ENCODE assay signal across 33 mouse cellular contexts in genomic region chr15:81949476-81950131, GRCm38 (mm10). TPM values are rescaled to one million over a fixed set of nuclear protein-coding genes. Genes with fewer than 3 reads are reported as not detected.
DNase-seq lines count a peak whose midpoint lies in the region; TF ChIP-seq lines count a peak whose summit lies in the region.
"Had no signal": no experiment of that assay in that cellular context is flagged by ENCODE, and none has a peak within 500 bp of the region (broad histone marks: within the 10 kb centered on the region; RNA-seq: fewer than 3 reads in every experiment).

No protein-coding gene starts in this region.

- intact Hi-C loops in gastrocnemius, adult 2 months (cut with DNase I) = no loop called here

- TF ChIP-seq POLR2A in cortical plate, adult 2 months (IDR thresholded peaks at IDR 0.05; ENCODE audit: extremely low read depth, insufficient read depth, low read length) = peak; percentile 24; the same call in 1 of the 2 replicates

- no peak for TF ChIP-seq CTCF in gastrocnemius, adult 2 months (IDR thresholded peaks at IDR 0.05)
- no peak for TF ChIP-seq CTCF in cortical plate, adult 2 months (IDR thresholded peaks at IDR 0.05; ENCODE audit: extremely low read depth, insufficient read depth, low read length)

- H3K4me3 ChIP-seq in gastrocnemius, adult 2 months = no peak overlapping the region
- H3K4me3 ChIP-seq in cortical plate, adult 2 months (ENCODE audit: insufficient read depth, low read length) = no peak overlapping the region
- H3K4me3 ChIP-seq: embryonic facial prominence, embryonic 15.5 days; heart, adult 2 months; heart, embryonic 15.5 days; limb, embryonic 10.5 days; liver, embryonic 15.5 days; lung, embryonic 15.5 days; megakaryocyte, embryonic 14.5 days; midbrain, embryonic 15.5 days; neural tube, embryonic 13.5 days had no signal

- H3K27ac ChIP-seq in gastrocnemius, adult 2 months = peak overlapping the region; percentile 48; the same call in 1 of the 2 replicates
- no peak overlapping the region for H3K27ac ChIP-seq in cortical plate, adult 2 months (ENCODE audit: insufficient read depth, low read length)
- H3K27ac ChIP-seq: embryonic facial prominence, embryonic 15.5 days; heart, adult 2 months; heart, embryonic 15.5 days; hindbrain, postnatal 0 days; limb, embryonic 10.5 days; liver, embryonic 15.5 days; lung, embryonic 15.5 days; midbrain, embryonic 15.5 days; neural tube, embryonic 13.5 days had no signal

- no peaks in the 10 kb centered on the region for H3K4me1 ChIP-seq in cortical plate, adult 2 months (ENCODE audit: control insufficient read depth, insufficient read depth, low read length)
- H3K4me1 ChIP-seq: embryonic facial prominence, embryonic 15.5 days; heart, embryonic 15.5 days; limb, embryonic 10.5 days; lung, embryonic 15.5 days; midbrain, embryonic 15.5 days; neural tube, embryonic 13.5 days had no signal

- peak; percentile 20 for DNase-seq in gastrocnemius, adult 2 months
- no peak for DNase-seq in gastrocnemius, adult 8-10 months (ENCODE audit: low spot score in 2 of 2)
- DNase-seq in kidney, adult 18-20 months = peak; percentile 35
- no peak for DNase-seq in kidney, postnatal 4 days
- peak; percentile 48 for DNase-seq in kidney, postnatal 14 days
- no peak for DNase-seq in urinary bladder, postnatal 14 days (ENCODE audit: low spot score)
- no peak for DNase-seq in urinary bladder, adult 18-20 months (ENCODE audit: low spot score in 2 of 2)
- DNase-seq: adrenal gland, adult 8-10 months; cerebellum, adult 11-12 months; cerebellum, postnatal 25 days; embryo, embryonic 11 days; gastrocnemius, postnatal 36 days; heart, adult 2 months; heart, postnatal 36 days; liver; lung, postnatal 36 days; right cerebral cortex, adult 18-20 months; right cerebral cortex, postnatal 4 days; thymus, postnatal 25 days had no signal

RNA-seq across cellular contexts. Expression of gene Pmm1, which starts 11.1 kb away (rescaled TPM):
- total RNA-seq in gastrocnemius, adult 2 months (2021) = 10 to 100 TPM; 16.2 to 17.2 TPM
- 10 to 100 TPM; 15.6 to 17.9 (median 15.9) TPM for total RNA-seq in gastrocnemius, adult 8-10 months (2022)
- 294 and 300 TPM in 2 replicates for polyA plus RNA-seq in cortical plate, adult 2 months (2012; rRNA removed)

RNA-seq across cellular contexts. Expression of gene Csdc2, which starts 13.0 kb away (rescaled TPM):
- 1 to 10 TPM; 1.6 to 2.1 TPM for total RNA-seq in gastrocnemius, adult 2 months (2021)
- total RNA-seq in gastrocnemius, adult 8-10 months (2022) = 1 to 10 TPM in 2 of 4 experiments, under 1 TPM in 2; 0.67 to 1.9 (median 0.90) TPM
- 111 and 115 TPM in 2 replicates for polyA plus RNA-seq in cortical plate, adult 2 months (2012; rRNA removed)

RNA-seq across cellular contexts. Expression of gene Polr3h, which starts 23.6 kb away (rescaled TPM):
- 1 to 10 TPM; 6.4 to 7.6 TPM for total RNA-seq in gastrocnemius, adult 2 months (2021)
- 10 to 100 TPM in 1 of 4 experiments, 1 to 10 TPM in 3; 7.2 to 10.2 (median 8.2) TPM for total RNA-seq in gastrocnemius, adult 8-10 months (2022)
- polyA plus RNA-seq in cortical plate, adult 2 months (2012; rRNA removed) = 61.5 and 63.0 TPM in 2 replicates

RNA-seq across cellular contexts. Expression of gene 1700029P11Rik, which starts 30.7 kb away (rescaled TPM):
- total RNA-seq in gastrocnemius, adult 2 months (2021) = not detected
- not detected for total RNA-seq in gastrocnemius, adult 8-10 months (2022)
- not detected in 2 replicates for polyA plus RNA-seq in cortical plate, adult 2 months (2012; rRNA removed)
- total RNA-seq: adrenal gland, adult 8-10 months; gastrocnemius, postnatal 36 days; heart, adult 2 months; heart, postnatal 36 days; hindbrain, postnatal 0 days; layer of hippocampus, postnatal 25 days had no signal
- polyA plus RNA-seq: embryonic facial prominence, embryonic 15.5 days; forebrain, embryonic 16.5 days; heart, adult 2 months; heart, embryonic 15.5 days; hindbrain, postnatal 0 days; limb, embryonic 10.5 days; liver, embryonic 15.5 days; lung, embryonic 15.5 days; midbrain, embryonic 15.5 days; neural tube, embryonic 13.5 days; Patski; stomach, embryonic 14.5 days had no signal

RNA-seq across cellular contexts. Expression of gene Xrcc6, which starts 38.0 kb away (rescaled TPM):
- total RNA-seq in gastrocnemius, adult 2 months (2021) = 10 to 100 TPM; 23.9 to 25.4 TPM
- total RNA-seq in gastrocnemius, adult 8-10 months (2022) = 10 to 100 TPM; 20.6 to 24.5 (median 24.2) TPM
- polyA plus RNA-seq in cortical plate, adult 2 months (2012; rRNA removed) = 23.5 and 27.4 TPM in 2 replicates

Comparison
In these comparisons a context has a peak if more than half of its experiments do, and no peak if none do; other contexts are left out.
1. DNase-seq: peak in gastrocnemius, adult 2 months (single experiment), kidney, adult 18-20 months (single experiment) and kidney, postnatal 14 days (single experiment); none in gastrocnemius, adult 8-10 months (0 of 2), kidney, postnatal 4 days (0 of 2), urinary bladder, postnatal 14 days (single experiment) and urinary bladder, adult 18-20 months (0 of 2).